Mouse (Mus musculus) cerebellum, adult 11 months (tissue): Measurements from ENCODE around the gene Tcf7l1.

Source experiments
- DNase-seq: peaks from one replicate; pipeline ENCODE4 v3.0.0; 2022

Tcf7l1 gene

DNA sequence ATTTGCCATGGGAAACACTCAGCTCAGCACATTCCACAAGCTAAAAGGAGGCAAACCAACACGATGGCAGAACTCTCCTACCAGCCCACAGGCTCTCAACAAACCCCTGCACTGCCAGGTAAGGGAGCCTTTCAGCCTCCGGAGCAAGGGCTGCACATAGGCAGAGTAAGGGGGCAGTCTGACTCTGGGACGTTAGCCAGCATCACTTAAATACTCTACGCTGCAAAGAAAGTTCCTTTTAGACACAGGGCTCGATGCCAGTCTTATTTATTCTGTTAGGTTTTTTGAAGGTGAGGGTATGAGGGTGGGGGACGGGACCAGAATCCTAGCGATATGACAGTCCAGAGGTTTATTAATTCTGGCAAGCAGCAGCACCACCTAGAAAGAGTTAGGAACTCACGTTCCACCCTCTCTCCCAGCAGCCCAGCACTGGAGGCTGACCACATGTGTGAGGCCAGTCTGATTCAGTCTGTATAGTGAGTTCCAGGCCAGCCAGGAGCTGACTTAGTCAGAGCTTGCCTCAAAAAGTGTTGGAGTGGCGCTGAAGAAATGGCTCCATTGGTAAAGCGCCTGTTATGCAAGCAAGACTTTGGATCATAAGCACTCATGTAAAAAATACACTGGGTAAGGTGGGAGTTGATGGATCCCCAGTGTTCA, 44.8 kb downstream of the Tcf7l1 start:
- DNase-seq, result no peak

DNA sequence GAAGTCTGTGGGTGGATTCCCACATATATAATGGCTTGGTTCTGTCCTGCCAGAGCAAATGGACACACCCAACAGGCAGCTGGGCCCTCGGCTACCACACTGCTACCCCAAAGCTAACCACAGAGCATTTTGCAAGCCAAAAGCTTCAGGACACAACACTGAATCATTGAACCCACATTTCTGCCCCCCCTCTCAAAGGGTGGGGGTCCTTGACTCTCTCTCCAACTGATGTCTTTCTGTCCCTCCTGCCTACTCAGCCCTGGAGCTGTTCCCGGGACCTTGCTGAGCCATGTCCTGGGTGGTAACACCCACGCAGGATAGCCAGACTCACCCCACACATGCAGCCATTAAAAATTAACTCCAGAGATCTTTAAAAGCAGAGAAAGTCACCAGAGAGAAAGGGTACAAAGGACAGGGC, 45.4 kb downstream of the Tcf7l1 start:
- DNase-seq, result no peak

- DNase-seq, result no peak
Observed at GRCm38 (mm10) chr6:72742331-72742730, 46.7 kb downstream of the Tcf7l1 start.

DNA sequence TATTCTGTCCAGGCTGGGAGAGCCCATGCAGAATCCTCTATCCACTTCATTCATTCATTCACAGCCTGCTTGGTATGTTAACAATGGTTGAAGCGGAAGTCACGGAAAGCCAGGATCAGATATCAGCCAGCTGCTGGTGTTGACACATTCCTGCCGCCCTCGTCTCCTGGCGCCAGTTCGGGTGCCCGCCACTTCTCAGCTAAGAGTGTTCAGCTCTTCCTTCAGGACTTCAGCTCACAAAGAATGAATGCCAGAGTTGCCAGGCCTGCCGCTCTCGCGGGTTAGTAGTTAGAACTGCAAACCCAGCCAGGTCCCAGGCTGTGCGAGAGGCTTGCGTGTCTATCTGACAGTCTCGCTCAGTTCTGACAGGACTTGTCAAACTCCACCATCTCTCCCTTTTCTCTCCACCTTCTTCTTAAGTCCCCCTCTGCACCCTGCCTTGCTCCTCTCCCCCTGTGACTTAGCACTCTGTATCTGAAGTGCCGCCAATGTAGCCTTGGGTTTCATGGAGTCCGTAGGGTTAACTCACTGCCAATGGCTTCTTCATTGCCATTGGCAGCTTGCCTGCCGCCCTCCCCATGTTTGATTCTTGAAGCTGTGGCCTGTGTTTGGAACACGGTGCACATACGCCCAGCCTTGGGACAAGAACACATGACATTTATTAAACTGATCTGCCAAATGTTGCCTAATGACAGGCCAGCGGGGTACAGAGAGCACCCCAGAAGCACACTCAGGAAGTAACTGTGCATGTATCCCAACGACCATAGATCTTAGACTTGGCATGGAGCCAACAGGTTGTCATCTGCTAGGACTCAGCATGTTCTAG, 48.2 kb downstream of the Tcf7l1 start:
- no peak for DNase-seq

DNA sequence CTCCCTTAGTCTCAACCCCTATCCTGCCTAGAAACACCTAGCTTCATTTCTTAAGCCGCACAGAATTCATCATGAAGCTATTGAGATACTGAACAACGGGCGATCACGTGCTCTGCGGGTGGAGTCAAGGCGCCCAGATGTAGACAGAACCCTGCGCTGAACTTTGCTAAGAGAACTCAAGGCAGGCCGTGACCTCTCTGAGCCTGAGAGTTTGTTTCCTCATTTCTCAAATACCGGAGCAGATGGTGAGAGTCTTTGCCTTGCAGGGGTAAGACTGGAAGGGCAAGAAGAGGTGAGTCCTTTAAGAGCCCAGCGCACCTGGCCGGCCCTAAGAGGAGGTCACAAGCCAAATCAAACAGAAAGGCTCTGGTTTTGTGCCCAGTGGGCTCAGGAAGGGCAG, 52.2 kb downstream of the Tcf7l1 start:
- DNase-seq, result no peak

GRCm38 (mm10) chr6:72735206-72735605, 53.8 kb downstream of the Tcf7l1 start:
- DNase-seq, result no peak

DNA sequence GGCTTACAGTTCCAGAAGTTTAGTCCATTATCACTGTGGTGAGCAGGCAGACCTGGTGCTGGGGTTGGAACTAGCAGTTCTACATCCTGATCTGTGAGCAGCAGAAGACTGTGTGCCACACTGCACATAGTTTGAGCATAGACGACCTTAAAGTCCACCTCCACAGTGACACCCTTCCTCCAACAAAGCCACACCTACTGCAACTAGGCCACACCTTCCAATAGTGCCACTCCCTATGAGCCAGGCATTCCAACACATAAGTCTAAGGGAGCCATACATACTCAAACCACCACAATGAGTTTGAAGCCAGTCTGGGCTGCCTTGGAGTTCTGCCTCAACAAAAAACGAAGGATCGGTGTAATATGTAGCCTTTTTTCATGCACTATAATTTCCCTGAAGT, 55.7 kb downstream of the Tcf7l1 start:
- DNase-seq, result no peak

DNA sequence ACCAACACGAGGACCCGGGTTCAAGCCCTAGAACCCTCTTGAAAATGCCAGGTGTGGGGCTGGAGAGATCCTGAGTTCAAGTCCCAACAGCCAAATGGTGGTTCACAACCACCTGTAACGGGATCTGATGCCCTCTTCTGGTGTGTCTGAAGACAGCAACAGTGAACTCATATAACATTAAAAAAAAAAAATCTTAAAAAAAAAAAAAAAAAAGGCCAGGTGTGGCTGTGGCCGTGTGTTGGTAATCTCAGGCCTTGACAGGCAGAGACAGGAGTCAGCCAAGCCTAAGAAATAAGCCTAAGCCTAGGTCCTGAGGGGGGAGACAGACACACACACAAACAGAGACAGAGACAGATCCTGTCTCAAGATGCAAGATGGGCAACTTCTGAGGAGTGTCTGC, 56.9 kb downstream of the Tcf7l1 start:
- no peak for DNase-seq

GRCm38 (mm10) chr6:72730560-72730849, 58.5 kb downstream of the Tcf7l1 start:
- peak; percentile 6 for DNase-seq

DNA sequence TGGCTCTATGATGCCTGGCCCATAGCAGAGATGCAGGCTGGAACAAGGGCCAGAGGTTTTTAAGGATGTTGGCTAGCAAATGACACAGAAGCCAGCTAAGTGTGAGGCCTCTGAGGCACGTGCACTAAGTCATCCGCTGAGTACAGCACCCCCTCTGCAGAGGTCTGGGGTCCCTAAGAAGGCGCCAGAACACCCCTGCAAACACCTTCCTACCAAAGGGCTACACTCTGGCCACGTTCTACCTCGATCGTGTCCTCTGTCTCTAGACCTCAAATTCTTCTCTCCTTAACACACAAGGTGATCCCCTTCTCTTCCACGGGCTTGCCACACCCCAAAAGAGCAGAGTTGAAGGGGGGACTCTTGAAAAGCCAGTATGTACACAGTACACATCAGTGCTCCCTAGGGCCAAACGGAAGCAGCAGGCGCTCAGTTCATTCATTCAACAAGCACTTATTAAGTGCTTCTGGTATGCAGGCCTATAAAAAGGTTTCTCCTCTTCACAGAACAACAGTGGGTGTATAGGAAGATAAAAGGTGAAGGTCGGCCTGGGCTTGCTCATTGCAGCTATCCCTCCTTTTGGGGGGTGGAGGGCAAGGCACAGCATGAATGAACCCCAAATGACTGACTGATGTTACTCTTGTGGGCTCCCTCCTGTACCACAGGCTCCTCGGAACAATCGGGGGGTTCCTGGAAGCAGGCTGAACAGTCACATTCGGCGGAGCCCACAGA, 59.1 kb downstream of the Tcf7l1 start:
- DNase-seq, result no peak

GRCm38 (mm10) chr6:72727826-72728225, 61.2 kb downstream of the Tcf7l1 start:
- no peak for DNase-seq

DNA sequence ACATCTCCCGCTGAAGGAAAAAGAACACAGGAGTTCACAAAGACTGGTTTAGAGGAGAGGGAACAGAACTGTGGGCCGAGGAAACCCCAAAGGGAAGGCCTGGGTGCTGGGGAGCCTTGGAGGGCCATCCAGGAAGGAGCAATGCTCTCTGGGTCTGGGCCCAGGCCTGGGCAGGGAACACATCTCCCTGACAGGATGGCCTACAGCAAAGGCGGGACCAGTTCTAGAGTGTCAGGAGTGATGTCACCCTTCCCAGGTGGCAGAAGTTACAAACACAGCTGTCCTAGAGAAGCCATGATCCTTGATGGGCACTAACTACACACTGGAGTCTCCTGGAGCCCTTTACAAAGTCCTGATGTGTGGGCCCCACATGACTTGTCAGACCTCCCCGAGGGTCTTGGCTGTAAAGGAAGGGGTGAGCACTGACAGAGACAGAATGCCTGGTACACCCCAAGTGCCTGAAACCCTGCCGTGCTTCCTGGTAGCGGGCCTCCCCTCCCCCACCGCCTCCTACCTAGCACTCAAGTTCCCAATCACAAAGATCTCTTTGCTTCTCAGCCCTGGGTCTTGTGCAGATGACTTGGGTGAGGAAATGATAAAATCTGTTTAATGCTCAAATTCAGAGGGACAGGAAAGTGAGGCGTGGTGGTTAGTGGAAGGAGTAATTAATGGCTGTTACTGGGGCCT, 64.4 kb downstream of the Tcf7l1 start:
- no peak for DNase-seq

DNA sequence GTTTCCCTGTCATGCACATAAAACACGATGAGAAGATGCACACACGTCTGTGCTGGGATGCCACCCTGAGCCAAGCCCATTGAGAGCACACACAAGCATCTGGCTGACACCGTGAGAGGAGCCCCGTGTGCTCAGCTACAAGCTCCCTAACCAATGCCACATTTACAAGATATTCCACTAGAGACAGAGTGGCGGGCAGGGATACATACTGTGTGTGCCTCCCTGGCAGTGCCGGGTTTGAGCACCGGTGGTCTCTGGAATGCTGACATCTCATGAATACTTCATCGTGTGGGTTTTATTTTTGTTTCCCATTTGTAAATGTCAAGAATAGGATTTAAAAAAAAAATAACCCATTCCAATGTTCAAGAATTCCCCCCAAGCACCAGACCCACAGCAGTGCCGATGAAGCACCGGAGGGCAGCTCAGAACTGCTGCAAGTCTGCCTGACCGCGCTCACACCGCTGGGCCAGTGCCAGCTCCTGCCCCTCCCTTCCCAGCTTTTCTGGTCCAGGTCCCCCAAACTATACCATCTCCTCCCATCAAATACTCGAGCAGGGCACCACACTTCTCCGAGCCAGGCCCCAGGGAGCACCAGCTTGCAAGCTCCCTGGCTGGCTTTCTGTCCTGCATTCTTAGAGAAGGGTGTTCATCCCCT, 65.2 kb downstream of the Tcf7l1 start:
- DNase-seq, result no peak

DNA sequence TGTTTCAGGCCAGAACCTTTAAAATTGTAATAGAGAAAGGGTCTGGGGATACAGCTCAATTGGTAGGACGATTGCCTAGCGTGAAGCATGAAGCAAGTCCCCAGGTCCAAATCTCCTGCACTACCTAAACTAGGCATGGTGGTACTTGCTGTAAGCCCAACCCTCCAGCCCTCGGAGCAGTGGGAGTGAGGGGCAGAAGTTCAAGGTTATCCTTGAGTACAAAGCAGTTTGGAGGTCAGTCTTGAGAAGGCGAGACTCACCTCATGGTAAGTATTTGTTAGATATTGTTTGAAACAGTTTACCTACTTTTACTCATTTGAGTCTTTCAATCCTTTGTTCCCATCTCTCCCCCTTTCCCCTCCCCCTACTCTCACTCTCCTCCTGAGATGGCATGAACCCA, 65.9 kb downstream of the Tcf7l1 start:
- no peak for DNase-seq

- DNase-seq, result no peak
Observed at GRCm38 (mm10) chr6:72720852-72721251, 68.2 kb downstream of the Tcf7l1 start.

GRCm38 (mm10) chr6:72714726-72715125, 74.3 kb downstream of the Tcf7l1 start:
- DNase-seq, result no peak

DNA sequence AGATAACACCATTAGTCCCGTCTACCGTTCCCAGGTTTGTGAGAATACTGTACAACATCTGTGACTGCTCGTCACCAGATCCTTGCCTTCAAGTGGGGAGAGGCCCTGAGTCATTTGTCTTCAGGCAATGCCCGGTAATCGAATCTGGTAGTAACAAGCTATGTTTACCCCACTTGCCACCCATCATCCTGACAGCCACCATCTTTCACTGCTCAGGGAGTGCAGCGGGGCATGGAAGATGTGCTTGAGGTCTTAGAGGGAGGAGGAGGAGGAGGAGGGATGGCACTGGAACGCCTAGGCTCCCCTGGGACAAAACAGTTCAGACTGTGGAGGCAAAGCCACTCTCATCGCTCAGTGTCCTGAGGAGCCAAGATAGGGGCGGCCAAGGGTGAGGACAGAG, 74.8 kb downstream of the Tcf7l1 start:
- DNase-seq, result no peak

GRCm38 (mm10) chr6:72711508-72712081, 77.5 kb downstream of the Tcf7l1 start:
- DNase-seq, result no peak

DNA sequence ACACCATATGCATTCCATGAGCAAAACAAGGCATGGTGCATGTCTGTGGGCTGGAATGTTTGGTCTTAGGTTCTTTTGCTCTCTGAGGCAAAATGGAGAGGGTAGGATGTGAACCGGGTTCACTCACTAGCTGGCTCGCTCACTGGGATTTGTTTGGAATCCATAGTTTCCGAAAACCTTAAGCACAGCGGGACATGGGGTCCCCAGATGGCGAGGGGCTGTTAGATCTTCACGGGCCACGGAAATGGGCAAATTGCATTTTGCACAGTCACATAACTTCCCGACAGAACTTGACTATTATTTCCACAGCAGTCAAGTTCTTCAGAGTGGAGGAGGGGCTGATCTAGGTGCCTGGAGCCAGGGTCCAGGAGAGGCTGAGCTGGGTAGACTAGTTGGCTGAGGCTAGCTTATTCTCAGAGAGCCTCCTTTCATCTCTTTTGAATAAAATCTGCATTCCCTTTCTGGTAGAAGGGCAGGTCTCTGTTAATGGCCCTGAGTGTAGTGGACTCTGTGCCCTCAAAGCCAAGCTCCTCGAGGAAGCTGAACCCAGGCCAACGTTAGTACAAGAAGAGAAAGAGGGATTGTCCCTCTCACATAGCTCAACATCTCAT, 78.1 kb downstream of the Tcf7l1 start:
- DNase-seq, result no peak

- DNase-seq, result no peak
Observed at GRCm38 (mm10) chr6:72699467-72700126, 89.5 kb downstream of the Tcf7l1 start.

DNA sequence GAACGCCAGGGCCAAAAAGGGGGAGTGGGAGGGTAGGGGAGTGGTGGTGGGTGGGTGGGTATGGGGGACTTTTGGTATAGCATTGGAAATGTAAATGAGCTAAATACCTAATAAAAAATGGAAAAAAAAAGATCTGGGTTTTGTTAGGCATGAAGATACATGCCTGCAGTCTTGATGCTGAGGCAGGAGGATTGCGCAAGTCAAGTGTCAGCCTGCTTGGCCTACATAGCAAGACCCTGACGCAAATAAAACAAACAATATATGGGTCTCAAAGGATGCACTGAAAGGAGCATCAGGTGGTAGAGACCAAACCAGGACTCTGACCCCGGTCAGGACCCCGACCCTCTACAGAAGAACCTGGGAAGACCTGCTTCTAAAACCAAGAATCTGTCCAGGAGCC, 90.5 kb downstream of the Tcf7l1 start:
- DNase-seq, result no peak
